Mouse (Mus musculus) intestine, postnatal 0 days (tissue): ENCODE measurements around the gene Ccdc177. TPM values are rescaled to one million over a fixed set of nuclear protein-coding genes. Genes with fewer than 3 reads are reported as not detected.
A peak's percentile ranks its signal among the peaks of the same experiment; 100 is the strongest.

Experiments used
- ATAC-seq: fragments of 200-750 bp; cut with Nextera tagmentation; 2 replicates; pipeline ENCODE4 v1.8.0; 2017; ENCODE audit warnings: mild to moderate bottlenecking, moderate TSS enrichment, moderate library complexity
- H3K27ac ChIP-seq: fragments of 300-500 bp; sonication (generic); 2 replicates; pipeline ENCODE4 v1.5.1; 2014; ENCODE audit warnings: mild to moderate bottlenecking, low read depth, low read length, moderate library complexity
- H3K27me3 ChIP-seq: fragments of 300-500 bp; sonication (generic); replicated peaks from 2 replicates; pipeline ENCODE4 v1.6.1; 2014; ENCODE audit warnings: low read length, mixed read lengths; ENCODE audit not compliant: control insufficient read depth, insufficient read depth
- H3K36me3 ChIP-seq: fragments of 300-500 bp; sonication (generic); 2 replicates; pipeline ENCODE4 v1.6.1; 2014; ENCODE audit warnings: mild to moderate bottlenecking, moderate library complexity; ENCODE audit not compliant: control insufficient read depth, insufficient read depth
- H3K4me1 ChIP-seq: fragments of 300-500 bp; sonication (generic); replicated peaks from 2 replicates; pipeline ENCODE4 v1.6.1; 2014; ENCODE audit warnings: antibody characterized with exemption, low read length, mixed read lengths; ENCODE audit not compliant: control insufficient read depth, insufficient read depth
- H3K4me2 ChIP-seq: fragments of 300-500 bp; sonication (generic); replicated peaks from 2 replicates; pipeline ENCODE4 v1.6.1; 2014; ENCODE audit warnings: low read depth, mild to moderate bottlenecking, moderate library complexity
- H3K4me3 ChIP-seq: fragments of 300-500 bp; sonication (generic); 2 replicates; pipeline ENCODE4 v1.5.1; 2014; ENCODE audit warnings: low read depth, low read length
- H3K9ac ChIP-seq: fragments of 300-500 bp; sonication (generic); 2 replicates; pipeline ENCODE4 v1.6.1; 2014; ENCODE audit warnings: mild to moderate bottlenecking, low read depth, low read length
- H3K9me3 ChIP-seq: fragments of 300-500 bp; sonication (generic); 2 replicates; pipeline ENCODE4 v1.6.1; 2016; ENCODE audit warnings: mixed run types; ENCODE audit not compliant: control insufficient read depth
- CTCF ChIP-seq: sonication (generic); IDR thresholded peaks from 2 replicates; pipeline ENCODE4 v1.5.1; 2016; ENCODE audit warnings: low read depth, mild to moderate bottlenecking, control low read depth, antibody characterized with exemption, moderate library complexity
- WGBS: fragments of 180-500 bp; shearing (Covaris S2); extraction: QIAGEN DNeasy Blood & Tissue Kit; methylation state at CpG from one replicate; pipeline ENCODE4 v1.1.7; 2014; 5-methylcytosine and 5-hydroxymethylcytosine counted together
- polyA plus RNA-seq: library from polyadenylated mRNA; unstranded; fragments of >200 nt; fragmentation: Nextera tagmentation; extraction: Ambion mirVana; gene quantifications from 2 replicates; pipeline ENCODE4 v1.2.1, GENCODE M21; 2015

Gene Ccdc177
- polyA plus RNA-seq, 1 experiment from 2014 or later = 0.03 TPM

GRCm38 (mm10) chr12:80734526-80735470 lies 25.7 kb downstream of the Ccdc177 start:
- Histone ChIP-seq H3K4me2 (no peak overlapping the region), H3K4me3 (no peak overlapping the region), H3K4me1 (no peaks in the 10 kb centered on the region), H3K27me3 (0 out of 2 replicates have a peak, but pooled peaks cover 5% of the 10 kb centered on the region), H3K9me3 (no peaks in the 10 kb centered on the region), H3K36me3 (no peaks in the 10 kb centered on the region), H3K27ac (no peak overlapping the region), H3K9ac (no peak overlapping the region)
- ATAC-seq = no peak
- no peak for TF ChIP-seq CTCF
- 57% methylated on average over 13 of the region's 13 CpGs for WGBS

- H3K9me3 ChIP-seq = no peaks in the 10 kb centered on the region
- no peak overlapping the region for H3K4me3 ChIP-seq
- WGBS = 8% methylated on average over 9 of the region's 9 CpGs
- TF ChIP-seq CTCF = peak; percentile 86
- H3K27me3 ChIP-seq = no peaks in the 10 kb centered on the region
- H3K9ac ChIP-seq = no peak overlapping the region
- H3K36me3 ChIP-seq = no peaks in the 10 kb centered on the region
- no peaks in the 10 kb centered on the region for H3K4me1 ChIP-seq
- peak; percentile 61 for ATAC-seq
- 0 out of 2 replicates have a peak overlapping the region, but pooled peaks have one; percentile 32 for H3K4me2 ChIP-seq
- no peak overlapping the region for H3K27ac ChIP-seq
Measured at GRCm38 (mm10) chr12:80730567-80730966, 29.9 kb downstream of the Ccdc177 start.

- H3K27me3 ChIP-seq = no peaks in the 10 kb centered on the region
- ATAC-seq = no peak
- 68% methylated on average over 12 of the region's 12 CpGs for WGBS
Measured at GRCm38 (mm10) chr12:80729758-80730530, 30.5 kb downstream of the Ccdc177 start.

GRCm38 (mm10) chr12:80728814-80729213 lies 31.7 kb downstream of the Ccdc177 start:
- H3K4me3 ChIP-seq = no peak overlapping the region
- ATAC-seq = no peak
- peak; percentile 74 for TF ChIP-seq CTCF
- H3K4me1 ChIP-seq = no peaks in the 10 kb centered on the region
- no peaks in the 10 kb centered on the region for H3K36me3 ChIP-seq
- WGBS = 46% methylated on average over 2 of the region's 2 CpGs
- H3K9ac ChIP-seq = no peak overlapping the region
- no peaks in the 10 kb centered on the region for H3K27me3 ChIP-seq
- no peak overlapping the region for H3K27ac ChIP-seq
- H3K4me2 ChIP-seq = no peak overlapping the region
- H3K9me3 ChIP-seq = no peaks in the 10 kb centered on the region

More at GRCm38 (mm10) chr12:80729758-80730530, 30.5 kb downstream of the Ccdc177 start:
- no peaks in the 10 kb centered on the region for H3K9me3 ChIP-seq
- no peak for TF ChIP-seq CTCF
- H3K4me1 ChIP-seq = no peaks in the 10 kb centered on the region
- no peak overlapping the region for H3K4me2 ChIP-seq
- H3K9ac ChIP-seq = no peak overlapping the region
- H3K27ac ChIP-seq = no peak overlapping the region
- H3K4me3 ChIP-seq = no peak overlapping the region
- H3K36me3 ChIP-seq = no peaks in the 10 kb centered on the region

DNA sequence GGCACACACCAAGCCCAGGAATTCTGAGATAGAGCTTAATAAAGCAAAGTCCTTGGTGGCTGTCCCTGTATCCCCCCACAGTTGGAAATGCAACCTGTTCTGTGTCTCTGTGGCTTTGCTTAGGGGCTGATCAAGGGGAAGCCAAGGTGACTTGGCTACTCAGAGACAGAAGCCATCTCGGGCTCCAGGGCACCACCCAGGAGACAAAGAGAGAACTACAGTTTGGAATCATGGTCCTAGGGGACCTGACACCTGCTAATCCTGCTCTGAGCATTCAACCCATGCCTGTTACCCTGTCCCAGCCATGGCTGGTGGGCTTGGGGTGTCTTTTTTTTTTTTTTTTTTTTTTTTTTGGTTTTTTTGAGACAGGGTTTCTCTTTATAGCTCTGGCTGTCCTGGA lies 32.3 kb downstream of the Ccdc177 start:
- no peak overlapping the region for H3K4me3 ChIP-seq
- no peak overlapping the region for H3K27ac ChIP-seq
- H3K4me1 ChIP-seq = no peaks in the 10 kb centered on the region
- H3K4me2 ChIP-seq = no peak overlapping the region
- no peaks in the 10 kb centered on the region for H3K27me3 ChIP-seq
- no peaks in the 10 kb centered on the region for H3K36me3 ChIP-seq
- ATAC-seq = no peak
- no peak overlapping the region for H3K9ac ChIP-seq
- WGBS = 29% methylated on average over 1 of the region's 1 CpGs
- no peak for TF ChIP-seq CTCF
- no peaks in the 10 kb centered on the region for H3K9me3 ChIP-seq
